Mouse (Mus musculus) neutrophil, adult 65 days (primary cell): ENCODE data around the gene Dtd1. TPM values are rescaled to one million over a fixed set of nuclear protein-coding genes. Genes with fewer than 3 reads are reported as not detected.

Experiments used
- total RNA-seq: library from RNA; stranded (reverse); gene quantifications from 2 replicates; pipeline ENCODE4 v1.2.4, GENCODE M21; 2023

Dtd1 gene
- 6.0 and 6.1 TPM in 2 replicates for total RNA-seq

GRCm38 (mm10) chr2:144599831-144600687 lies at the start of gene Dtd1:
Gene Dtd1, plus strand, starts transcription at chr2:144599897.

GRCm38 (mm10) chr2:144550529-144550928 lies 49.2 kb upstream of the Dtd1 start, which contains the start of gene Rbbp9:
Gene Rbbp9, minus strand, starts transcription at chr2:144550869.

GRCm38 (mm10) chr2:144555820-144556552 lies 43.7 kb upstream of the Dtd1 start, which contains the start of gene Sec23b:
Gene Sec23b, plus strand, starts transcription at chr2:144556229.

GRCm38 (mm10) chr2:144593951-144594651 lies 5.6 kb upstream of the Dtd1 start, which contains the start of gene Smim26:
Gene Smim26, plus strand, starts transcription at chr2:144594054.

Other genes starting within 250 kb of the Dtd1 start
- 13.1 and 19.7 TPM in 2 replicates for gene Kat14, start 230.9 kb upstream of the Dtd1 start, total RNA-seq
- gene Pet117, start 230.9 kb upstream of the Dtd1 start, total RNA-seq: 2.9 and 4.8 TPM in 2 replicates
- gene Dzank1, start 72.5 kb upstream of the Dtd1 start, total RNA-seq: 0.11 and 0.41 TPM in 2 replicates
- 31.9 and 39.7 TPM in 2 replicates for gene Polr3f, start 72.2 kb upstream of the Dtd1 start, total RNA-seq
- 0.77 and 1.2 TPM in 2 replicates for gene Rbbp9, start 49.0 kb upstream of the Dtd1 start, total RNA-seq
- 43.5 and 44.7 TPM in 2 replicates for gene Sec23b, start 43.7 kb upstream of the Dtd1 start, total RNA-seq
- 4.3 TPM in 2 replicates for gene Smim26, start 5.8 kb upstream of the Dtd1 start, total RNA-seq
- not detected in 2 replicates for gene Scp2d1, start 223.8 kb downstream of the Dtd1 start, total RNA-seq